Mouse (Mus musculus) regulatory T cell (primary cell): ENCODE results near the gene Aff4.

Experiments used
- in situ Hi-C: fragments of 300-600 bp; cut with MboI, MseI; formaldehyde crosslinking; loops from one replicate; pipeline ENCODE4 v1.15.1; 2025; ENCODE audit warnings: high pct_unique_total_duplicates

Aff4 gene

GRCm38 (mm10) chr11:53427993-53428715 is 77.5 kb downstream of the Aff4 start:
- in situ Hi-C loops = no loop called here

GRCm38 (mm10) chr11:53428716-53429057 is 78.1 kb downstream of the Aff4 start:
- in situ Hi-C loops = no loop called here

- in situ Hi-C loops = no loop called here
Observed at GRCm38 (mm10) chr11:53429182-53429581, 78.5 kb downstream of the Aff4 start.

GRCm38 (mm10) chr11:53430300-53430669 is 79.7 kb downstream of the Aff4 start:
- in situ Hi-C loops = loop anchor here (5.0 kb wide), 1 partner anchor 73 kb away; no protein-coding TSS in a partner anchor

GRCm38 (mm10) chr11:53430670-53431346 is 80.2 kb downstream of the Aff4 start, which contains the start of the genes Uqcrq and Gdf9:
Uqcrq (minus strand) TSS chr11:53430831.
Gdf9 (plus strand) TSS chr11:53431023.
- in situ Hi-C loops = loop anchor here (5.0 kb wide), 1 partner anchor 74 kb away; no protein-coding TSS in a partner anchor

GRCm38 (mm10) chr11:53431347-53432056 is 80.9 kb downstream of the Aff4 start:
- in situ Hi-C loops = loop anchor here (5.0 kb wide), 1 partner anchor 74 kb away; no protein-coding TSS in a partner anchor

GRCm38 (mm10) chr11:53433057-53433456 is 82.4 kb downstream of the Aff4 start:
- in situ Hi-C loops = loop anchor here (5.0 kb wide), 1 partner anchor 76 kb away; no protein-coding TSS in a partner anchor

GRCm38 (mm10) chr11:53435504-53435903 is 84.9 kb downstream of the Aff4 start:
- in situ Hi-C loops = no loop called here

- in situ Hi-C loops = no loop called here
Observed at GRCm38 (mm10) chr11:53436338-53436737, 85.7 kb downstream of the Aff4 start.

GRCm38 (mm10) chr11:53441921-53442320 is 91.3 kb downstream of the Aff4 start:
- in situ Hi-C loops = no loop called here

GRCm38 (mm10) chr11:53443861-53444260 is 93.2 kb downstream of the Aff4 start:
- in situ Hi-C loops = no loop called here

- in situ Hi-C loops = no loop called here
Observed at GRCm38 (mm10) chr11:53445562-53445961, 94.9 kb downstream of the Aff4 start.

- in situ Hi-C loops = no loop called here
Observed at GRCm38 (mm10) chr11:53446183-53446582, 95.5 kb downstream of the Aff4 start.

GRCm38 (mm10) chr11:53447996-53448395 is 97.4 kb downstream of the Aff4 start:
- in situ Hi-C loops = no loop called here

GRCm38 (mm10) chr11:53448529-53448928 is 97.9 kb downstream of the Aff4 start:
- in situ Hi-C loops = no loop called here

GRCm38 (mm10) chr11:53450070-53450705 is 99.6 kb downstream of the Aff4 start:
- in situ Hi-C loops = no loop called here

GRCm38 (mm10) chr11:53451361-53451760 is 100.7 kb downstream of the Aff4 start:
- in situ Hi-C loops = no loop called here

- in situ Hi-C loops = no loop called here
Observed at GRCm38 (mm10) chr11:53452396-53452795, 101.8 kb downstream of the Aff4 start.

GRCm38 (mm10) chr11:53453031-53453430 is 102.4 kb downstream of the Aff4 start:
- in situ Hi-C loops = no loop called here

- in situ Hi-C loops = no loop called here
Observed at GRCm38 (mm10) chr11:53456474-53457371, 106.1 kb downstream of the Aff4 start, which contains the start of the genes Gm10447 and Shroom1. Gm10447 (minus strand) TSS chr11:53457110. Shroom1 (plus strand) TSS chr11:53457205.
